Comparison of ENCODE assay signal across 32 mouse cellular contexts in genomic region chr14:31722746-31723145, GRCm38 (mm10).
"Had no signal": no experiment of that assay in that cellular context is flagged by ENCODE, and none has a peak within 500 bp of the region (broad histone marks: within the 10 kb centered on the region; RNA-seq: fewer than 3 reads in every experiment).

No protein-coding gene starts in this region.

- ATAC-seq: liver, embryonic 12.5 days; liver, postnatal 0 days; lung, postnatal 0 days; midbrain, embryonic 13.5 days; midbrain, embryonic 15.5 days; midbrain, embryonic 16.5 days had no signal

- H3K9ac ChIP-seq: limb, embryonic 12.5 days; limb, embryonic 13.5 days; limb, embryonic 15.5 days; liver, embryonic 12.5 days; liver, embryonic 13.5 days; liver, embryonic 14.5 days; liver, embryonic 15.5 days; liver, postnatal 0 days; lung, embryonic 14.5 days; lung, embryonic 15.5 days; midbrain, embryonic 12.5 days; midbrain, embryonic 13.5 days; midbrain, embryonic 15.5 days; neural tube, embryonic 12.5 days had no signal

- H3K9me3 ChIP-seq: limb, embryonic 10.5 days; limb, embryonic 12.5 days; limb, embryonic 13.5 days; limb, embryonic 15.5 days; liver, embryonic 12.5 days; liver, embryonic 13.5 days; liver, embryonic 15.5 days; lung, embryonic 15.5 days; megakaryocyte, embryonic 14.5 days; midbrain, embryonic 10.5 days; midbrain, embryonic 12.5 days; midbrain, embryonic 13.5 days; midbrain, embryonic 15.5 days; neural tube, embryonic 12.5 days had no signal

- H3K4me3 ChIP-seq: limb, embryonic 10.5 days; limb, embryonic 12.5 days; limb, embryonic 13.5 days; limb, embryonic 15.5 days; liver, embryonic 12.5 days; liver, embryonic 13.5 days; liver, embryonic 15.5 days; lung, embryonic 15.5 days; megakaryocyte, embryonic 14.5 days; midbrain, embryonic 10.5 days; midbrain, embryonic 12.5 days; midbrain, embryonic 13.5 days; midbrain, embryonic 15.5 days; myocyte; neural tube, embryonic 12.5 days had no signal

- DNase-seq: left cerebral cortex, postnatal 4 days; liver; liver, embryonic 13.5 days; liver, postnatal 0 days; lung, adult 18-20 months; lung, adult 2 months; lung, embryonic 14.5 days; lung, postnatal 10 days; lung, postnatal 14 days; lung, postnatal 36 days; lung, postnatal 4 days; midbrain, embryonic 14.5 days had no signal

- H3K27me3 ChIP-seq: limb, embryonic 12.5 days; limb, embryonic 13.5 days; limb, embryonic 15.5 days; liver, embryonic 12.5 days; liver, embryonic 13.5 days; liver, embryonic 15.5 days; lung, embryonic 15.5 days; megakaryocyte, embryonic 14.5 days; midbrain, embryonic 12.5 days; midbrain, embryonic 13.5 days; midbrain, embryonic 15.5 days; neural tube, embryonic 12.5 days had no signal

- H3K27ac ChIP-seq: limb, embryonic 10.5 days; limb, embryonic 12.5 days; limb, embryonic 13.5 days; limb, embryonic 15.5 days; liver, embryonic 12.5 days; liver, embryonic 13.5 days; liver, embryonic 14.5 days; liver, embryonic 15.5 days; lung, embryonic 15.5 days; macrophage; midbrain, embryonic 10.5 days; midbrain, embryonic 12.5 days; midbrain, embryonic 13.5 days; midbrain, embryonic 15.5 days; neural tube, embryonic 12.5 days had no signal

- H3K4me2 ChIP-seq: limb, embryonic 12.5 days; limb, embryonic 13.5 days; limb, embryonic 15.5 days; liver, embryonic 11.5 days; liver, embryonic 12.5 days; liver, embryonic 13.5 days; liver, embryonic 15.5 days; lung, embryonic 14.5 days; lung, embryonic 15.5 days; midbrain, embryonic 11.5 days; midbrain, embryonic 12.5 days; midbrain, embryonic 13.5 days; midbrain, embryonic 15.5 days; neural tube, embryonic 12.5 days had no signal

- H3K4me1 ChIP-seq: limb, embryonic 10.5 days; limb, embryonic 12.5 days; limb, embryonic 13.5 days; limb, embryonic 15.5 days; lung, embryonic 15.5 days; midbrain, embryonic 10.5 days; midbrain, embryonic 12.5 days; midbrain, embryonic 13.5 days; midbrain, embryonic 15.5 days; neural tube, embryonic 12.5 days had no signal
